Mouse (Mus musculus) 3134 (cell line): Measurements from ENCODE around the gene Sptan1.
"Not testable (repeated sequence)": the region's sequence is repeated elsewhere in the genome, so short reads cannot be mapped to it uniquely, and the experiment has no call there.

Experiments
- DNase-seq: peaks from one replicate; pipeline ENCODE4 v3.0.0-alpha.2; 2011; ENCODE audit warnings: low spot score; ENCODE audit not compliant: insufficient read length; ENCODE audit errors: extremely low read depth

Sptan1 gene

GRCm38 (mm10) chr2:29991962-29992361 lies 26.6 kb downstream of the Sptan1 start:
- no peak for DNase-seq

- DNase-seq = no peak
Observed at GRCm38 (mm10) chr2:30009101-30009500, 43.7 kb downstream of the Sptan1 start.

- DNase-seq = no peak
Observed at GRCm38 (mm10) chr2:30010840-30011281, 45.5 kb downstream of the Sptan1 start.

- no peak for DNase-seq
Observed at GRCm38 (mm10) chr2:30014326-30014966, 49.1 kb downstream of the Sptan1 start.

GRCm38 (mm10) chr2:30025454-30025853 lies 60.1 kb downstream of the Sptan1 start:
- no peak for DNase-seq

- DNase-seq = no peak
Observed at GRCm38 (mm10) chr2:30026997-30027396, 61.6 kb downstream of the Sptan1 start.

- no peak for DNase-seq
Observed at GRCm38 (mm10) chr2:30032244-30032846, 67.0 kb downstream of the Sptan1 start.

- DNase-seq = no peak
Observed at GRCm38 (mm10) chr2:30032957-30033356, 67.6 kb downstream of the Sptan1 start.

GRCm38 (mm10) chr2:30037762-30038161 lies 72.4 kb downstream of the Sptan1 start:
- no peak for DNase-seq

- no peak for DNase-seq
Observed at GRCm38 (mm10) chr2:30038370-30038769, 73.0 kb downstream of the Sptan1 start.

GRCm38 (mm10) chr2:30039687-30040086 lies 74.3 kb downstream of the Sptan1 start:
- DNase-seq = no peak

- no peak for DNase-seq
Observed at GRCm38 (mm10) chr2:30042445-30042844, 77.1 kb downstream of the Sptan1 start.

- DNase-seq = no peak
Observed at GRCm38 (mm10) chr2:30044550-30044949, 79.2 kb downstream of the Sptan1 start.

- no peak for DNase-seq
Observed at GRCm38 (mm10) chr2:30047127-30047526, 81.8 kb downstream of the Sptan1 start.

GRCm38 (mm10) chr2:30048101-30048501 lies 82.7 kb downstream of the Sptan1 start:
- no peak for DNase-seq

- peak; percentile 96 for DNase-seq
Observed at GRCm38 (mm10) chr2:30048699-30049388, 83.5 kb downstream of the Sptan1 start, which contains the start of gene Wdr34. TSS of gene Wdr34 (minus strand) at chr2:30048881.

GRCm38 (mm10) chr2:30049831-30050230 lies 84.5 kb downstream of the Sptan1 start:
- no peak for DNase-seq

GRCm38 (mm10) chr2:30051992-30052761 lies 86.8 kb downstream of the Sptan1 start:
- DNase-seq = peak; percentile 56

- DNase-seq = not testable (repeated sequence)
Observed at GRCm38 (mm10) chr2:30055310-30055709, 90.0 kb downstream of the Sptan1 start.

- no peak for DNase-seq
Observed at GRCm38 (mm10) chr2:30056736-30057135, 91.4 kb downstream of the Sptan1 start.
